Mouse (Mus musculus) left cerebral cortex, postnatal 4 days (tissue): ENCODE measurements around the gene Gm37240. TPM values are rescaled to one million over a fixed set of nuclear protein-coding genes. Genes with fewer than 3 reads are reported as not detected.
A peak's percentile ranks its signal among the peaks of the same experiment; 100 is the strongest.

Experiments
- DNase-seq: peaks from one replicate; pipeline ENCODE4 v3.0.0-alpha.2; 2022
- intact Hi-C: fragments of 180-260 bp; cut with DNase I; formaldehyde crosslinking; loops from one replicate; pipeline ENCODE4 v1.15.1; 2025
- total RNA-seq, 2 experiments: library from RNA; stranded (reverse); gene quantifications; 2 replicates each; pipeline ENCODE4 v1.2.3; 2021

Gene Gm37240
- total RNA-seq, 2 experiments from 2014 or later: 3.3 to 3.6 TPM

GRCm38 (mm10) chr3:85764008-85764834 lies 123.1 kb downstream of the Gm37240 start:
- DNase-seq: no peak
- intact Hi-C loops: no loop called here

- DNase-seq: no peak
- intact Hi-C loops: no loop called here
Measured at GRCm38 (mm10) chr3:85757944-85758343, 129.4 kb downstream of the Gm37240 start.

- no peak for DNase-seq
- intact Hi-C loops: no loop called here
Measured at GRCm38 (mm10) chr3:85757435-85757834, 129.9 kb downstream of the Gm37240 start.

GRCm38 (mm10) chr3:85749348-85749747 lies 138.0 kb downstream of the Gm37240 start:
- DNase-seq: no peak
- intact Hi-C loops: no loop called here

- DNase-seq: no peak
- intact Hi-C loops: no loop called here
Measured at GRCm38 (mm10) chr3:85748863-85749262, 138.5 kb downstream of the Gm37240 start.

GRCm38 (mm10) chr3:85746116-85746515 lies 141.2 kb downstream of the Gm37240 start:
- intact Hi-C loops: no loop called here
- DNase-seq: no peak

- DNase-seq: no peak
- intact Hi-C loops: no loop called here
Measured at GRCm38 (mm10) chr3:85741767-85742166, 145.6 kb downstream of the Gm37240 start.

GRCm38 (mm10) chr3:85738591-85738990 lies 148.7 kb downstream of the Gm37240 start:
- intact Hi-C loops: no loop called here

GRCm38 (mm10) chr3:85733939-85734729 lies 153.2 kb downstream of the Gm37240 start:
- no peak for DNase-seq
- intact Hi-C loops: no loop called here

More at GRCm38 (mm10) chr3:85738591-85738990, 148.7 kb downstream of the Gm37240 start:
- no peak for DNase-seq

- no peak for DNase-seq
- intact Hi-C loops: no loop called here
Measured at GRCm38 (mm10) chr3:85727171-85727570, 160.1 kb downstream of the Gm37240 start.

- intact Hi-C loops: no loop called here
Measured at GRCm38 (mm10) chr3:85725971-85726370, 161.3 kb downstream of the Gm37240 start.

GRCm38 (mm10) chr3:85725110-85725509 lies 162.2 kb downstream of the Gm37240 start:
- intact Hi-C loops: no loop called here
- no peak for DNase-seq

More at GRCm38 (mm10) chr3:85725971-85726370, 161.3 kb downstream of the Gm37240 start:
- no peak for DNase-seq

GRCm38 (mm10) chr3:85722581-85722980 lies 164.7 kb downstream of the Gm37240 start:
- intact Hi-C loops: no loop called here
- DNase-seq: no peak

GRCm38 (mm10) chr3:85715764-85716297 lies 171.5 kb downstream of the Gm37240 start:
- no peak for DNase-seq
- intact Hi-C loops: no loop called here

GRCm38 (mm10) chr3:85713936-85714709 lies 173.2 kb downstream of the Gm37240 start:
- intact Hi-C loops: no loop called here
- DNase-seq: no peak

GRCm38 (mm10) chr3:85710695-85711094 lies 176.6 kb downstream of the Gm37240 start:
- DNase-seq: no peak
- intact Hi-C loops: no loop called here

- intact Hi-C loops: loop anchor here (5.0 to 10.0 kb wide), 2 partner anchors 210 to 417 kb away; no protein-coding TSS in a partner anchor
- peak; percentile 43 for DNase-seq
Measured at GRCm38 (mm10) chr3:85707421-85707820, 179.9 kb downstream of the Gm37240 start.

GRCm38 (mm10) chr3:85703141-85703882 lies 184.0 kb downstream of the Gm37240 start:
- intact Hi-C loops: loop anchor here (10.0 kb wide), 1 partner anchor 421 kb away; no protein-coding TSS in a partner anchor
- DNase-seq: peak; percentile 17

GRCm38 (mm10) chr3:85698496-85698895 lies 188.8 kb downstream of the Gm37240 start:
- DNase-seq: no peak
- intact Hi-C loops: no loop called here

- DNase-seq: no peak
- intact Hi-C loops: no loop called here
Measured at GRCm38 (mm10) chr3:85695056-85695455, 192.3 kb downstream of the Gm37240 start.
